Mouse (Mus musculus) cerebellum, postnatal 25 days (tissue): ENCODE data around the gene Inca1.

Experiments
- DNase-seq, 2 experiments: peaks; one replicate each; pipeline ENCODE4 v3.0.0; 2021; ENCODE audit warnings: mixed read lengths in 2 of 2

Inca1 gene

GRCm38 (mm10) chr11:70668771-70669505 is 31.0 kb downstream of the Inca1 start, which contains the start of gene Spag7:
Spag7 (minus strand) TSS chr11:70669416.
- DNase-seq = peak; percentile 96 to 97

GRCm38 (mm10) chr11:70668335-70668770 is 31.6 kb downstream of the Inca1 start:
- peak; percentile 85 to 87 for DNase-seq

GRCm38 (mm10) chr11:70667271-70668150 is 32.4 kb downstream of the Inca1 start:
- no peak for DNase-seq

GRCm38 (mm10) chr11:70666687-70667086 is 33.3 kb downstream of the Inca1 start:
- no peak for DNase-seq

- DNase-seq = no peak
Observed at GRCm38 (mm10) chr11:70664741-70665140, 35.2 kb downstream of the Inca1 start.

- DNase-seq = no peak
Observed at GRCm38 (mm10) chr11:70663957-70664356, 36.0 kb downstream of the Inca1 start.

- no peak for DNase-seq
Observed at GRCm38 (mm10) chr11:70663101-70663500, 36.9 kb downstream of the Inca1 start.

- no peak for DNase-seq
Observed at GRCm38 (mm10) chr11:70660571-70660970, 39.4 kb downstream of the Inca1 start.

GRCm38 (mm10) chr11:70658942-70659341 is 41.0 kb downstream of the Inca1 start:
- DNase-seq = no peak

GRCm38 (mm10) chr11:70658521-70658920 is 41.4 kb downstream of the Inca1 start:
- DNase-seq = no peak

GRCm38 (mm10) chr11:70657991-70658390 is 42.0 kb downstream of the Inca1 start:
- no peak for DNase-seq

- no peak for DNase-seq
Observed at GRCm38 (mm10) chr11:70657573-70657972, 42.4 kb downstream of the Inca1 start.

GRCm38 (mm10) chr11:70656964-70657363 is 43.0 kb downstream of the Inca1 start, which contains the start of gene Eno3:
Eno3 (plus strand) TSS chr11:70657202.
- peak in 1 of 2 experiments; percentile 56 for DNase-seq

GRCm38 (mm10) chr11:70656456-70656927 is 43.5 kb downstream of the Inca1 start:
- DNase-seq = peak; percentile 61 to 77

- DNase-seq = peak; percentile 56 to 60
Observed at GRCm38 (mm10) chr11:70655571-70656455, 44.1 kb downstream of the Inca1 start.

GRCm38 (mm10) chr11:70654923-70655570 is 44.9 kb downstream of the Inca1 start:
- peak; percentile 92 to 94 for DNase-seq

GRCm38 (mm10) chr11:70654198-70654922 is 45.6 kb downstream of the Inca1 start, which contains the start of gene Pfn1:
Pfn1 (minus strand) TSS chr11:70654644.
- peak; percentile 81 to 91 for DNase-seq

- peak; percentile 74 to 85 for DNase-seq
Observed at GRCm38 (mm10) chr11:70653345-70654197, 46.4 kb downstream of the Inca1 start.

- DNase-seq = no peak
Observed at GRCm38 (mm10) chr11:70652884-70653344, 47.0 kb downstream of the Inca1 start.
